Mouse (Mus musculus) hindbrain, embryonic 12.5 days (tissue): ENCODE measurements at regions not wholly inside any gene's neighbourhood (a gene's known extent, or its start where the extent isn't known, plus 50 kb on each side); places are given as distances from the start of the nearest gene placed in this dataset.

ENCODE experiments used
- ATAC-seq: fragments of 200-750 bp; cut with Nextera tagmentation; 2 replicates; pipeline ENCODE4 v1.8.0; 2017; ENCODE audit warnings: moderate TSS enrichment; ENCODE audit not compliant: low FRiP score
- H3K27ac ChIP-seq: fragments of 300-500 bp; sonication (generic); 2 replicates; pipeline ENCODE4 v1.5.1; 2016; ENCODE audit warnings: mild to moderate bottlenecking
- H3K27me3 ChIP-seq: fragments of 300-500 bp; sonication (generic); 2 replicates; pipeline ENCODE4 v1.6.1; 2016; ENCODE audit warnings: mild to moderate bottlenecking
- H3K36me3 ChIP-seq: fragments of 300-500 bp; sonication (generic); 2 replicates; pipeline ENCODE4 v1.6.1; 2016; ENCODE audit warnings: mild to moderate bottlenecking
- H3K4me1 ChIP-seq: fragments of 300-500 bp; sonication (generic); 2 replicates; pipeline ENCODE4 v1.6.1; 2016
- H3K4me2 ChIP-seq: fragments of 300-500 bp; sonication (generic); replicated peaks from 2 replicates; pipeline ENCODE4 v1.6.1; 2016; ENCODE audit warnings: mild to moderate bottlenecking
- H3K4me3 ChIP-seq: fragments of 300-500 bp; sonication (generic); 2 replicates; pipeline ENCODE4 v1.5.1; 2016; ENCODE audit warnings: mild to moderate bottlenecking
- H3K9ac ChIP-seq: fragments of 300-500 bp; sonication (generic); 2 replicates; pipeline ENCODE4 v1.6.1; 2016; ENCODE audit warnings: mild to moderate bottlenecking, moderate library complexity
- H3K9me3 ChIP-seq: fragments of 300-500 bp; sonication (generic); replicated peaks from 2 replicates; pipeline ENCODE4 v1.6.1; 2016; ENCODE audit warnings: mild to moderate bottlenecking
- WGBS: fragments of 180-500 bp; shearing (Covaris S2); methylation state at CpG from one replicate; pipeline ENCODE4 v1.1.7; 2016; 5-methylcytosine and 5-hydroxymethylcytosine counted together

DNA sequence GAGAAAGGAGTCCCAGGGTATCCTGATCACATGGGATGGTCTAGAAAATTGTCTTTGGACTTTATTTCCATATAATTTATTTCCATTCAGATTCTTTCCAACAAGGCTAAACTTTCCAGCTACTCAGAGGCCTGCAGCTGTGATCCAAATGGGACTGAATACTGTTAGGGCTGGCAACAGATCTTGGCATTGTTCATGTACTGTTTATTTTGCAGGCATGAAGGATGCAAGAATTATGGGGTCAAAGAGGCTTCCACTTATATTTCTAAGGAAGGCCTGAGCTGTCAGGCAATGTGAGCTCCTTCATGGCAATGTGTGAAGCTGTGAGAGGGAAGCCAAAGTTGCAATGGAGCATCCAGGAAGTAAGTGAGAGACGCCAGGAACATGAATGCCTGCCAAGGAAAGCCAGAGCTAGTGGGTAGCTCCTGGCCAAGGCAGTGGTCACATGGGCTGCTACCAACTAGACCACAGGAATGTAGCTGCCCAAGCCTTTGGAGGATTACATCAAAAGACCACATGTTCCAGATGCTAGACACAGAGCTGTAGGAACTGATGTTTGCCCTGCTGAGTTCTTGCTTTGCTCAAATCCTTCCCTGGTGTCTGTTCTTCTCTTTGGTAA, 261.8 kb upstream of the Sox11 start:
- no peak for ATAC-seq
- H3K36me3 ChIP-seq = no peaks in the 10 kb centered on the region
- no peak overlapping the region for H3K9ac ChIP-seq
- no peak overlapping the region for H3K4me3 ChIP-seq
- H3K27me3 ChIP-seq = no peaks in the 10 kb centered on the region
- H3K4me1 ChIP-seq = no peaks in the 10 kb centered on the region
- H3K9me3 ChIP-seq = no peaks in the 10 kb centered on the region; the same call in 1 of the 2 replicates
- H3K4me2 ChIP-seq = no peak overlapping the region
- WGBS = 64% methylated on average over 1 of the region's 1 CpGs
- no peak overlapping the region for H3K27ac ChIP-seq

DNA sequence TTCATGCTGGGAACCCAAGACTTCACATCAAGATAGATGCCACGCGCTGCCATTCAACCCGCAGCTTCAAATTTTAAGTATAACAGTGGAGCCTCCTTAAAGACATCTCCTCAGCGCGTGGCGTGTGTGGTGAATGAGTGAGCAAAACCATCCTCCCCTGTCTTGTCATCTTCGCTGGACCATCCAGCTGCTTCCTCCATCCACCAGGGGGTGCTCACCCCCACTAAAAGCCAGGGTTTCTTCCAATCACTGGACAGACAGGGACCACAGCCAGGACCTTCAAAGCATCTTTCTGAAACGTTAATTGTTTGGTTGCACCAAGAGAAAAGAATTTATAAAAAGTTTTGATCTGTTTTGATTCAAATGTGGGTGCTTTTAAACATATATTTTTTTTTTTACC, 256.8 kb upstream of the Sox11 start:
- H3K36me3 ChIP-seq = no peaks in the 10 kb centered on the region
- no peaks in the 10 kb centered on the region for H3K27me3 ChIP-seq
- no peak overlapping the region for H3K27ac ChIP-seq
- H3K4me1 ChIP-seq = peaks cover 12% of the 10 kb centered on the region
- no peaks in the 10 kb centered on the region; the same call in 1 of the 2 replicates for H3K9me3 ChIP-seq
- H3K4me2 ChIP-seq = no peak overlapping the region
- peak; percentile 68; the same call in 1 of the 2 replicates for ATAC-seq
- no peak overlapping the region for H3K9ac ChIP-seq
- no peak overlapping the region for H3K4me3 ChIP-seq
- WGBS = 41% methylated on average over 8 of the region's 8 CpGs

DNA sequence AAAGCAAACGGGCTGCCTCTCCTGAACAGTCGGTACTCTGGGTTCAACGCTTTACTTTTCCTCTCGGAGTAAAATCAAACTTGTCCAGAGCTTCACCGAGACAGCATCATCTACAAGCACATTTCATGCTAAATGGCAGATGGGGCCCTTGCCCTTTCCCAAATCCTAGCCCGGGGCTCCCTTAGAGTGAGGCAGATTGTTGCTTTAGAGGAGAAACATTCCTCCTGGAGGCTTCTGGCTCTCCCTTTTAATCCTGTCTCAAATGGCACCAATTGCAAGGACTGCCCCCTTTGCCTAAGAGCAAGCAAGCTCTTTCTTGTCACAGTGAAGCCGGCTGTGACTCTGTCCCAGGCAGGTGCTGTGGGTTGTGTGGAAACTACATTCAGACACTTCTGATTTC, 255.5 kb upstream of the Sox11 start:
- H3K4me1 ChIP-seq = peaks cover 12% of the 10 kb centered on the region
- H3K27ac ChIP-seq = no peak overlapping the region
- H3K27me3 ChIP-seq = no peaks in the 10 kb centered on the region
- no peaks in the 10 kb centered on the region for H3K9me3 ChIP-seq
- no peak for ATAC-seq
- no peak overlapping the region for H3K4me3 ChIP-seq
- no peak overlapping the region for H3K4me2 ChIP-seq
- no peak overlapping the region for H3K9ac ChIP-seq
- H3K36me3 ChIP-seq = no peaks in the 10 kb centered on the region
- WGBS = 63% methylated on average over 7 of the region's 7 CpGs

GRCm38 (mm10) chr12:27597322-27597721, 254.9 kb upstream of the Sox11 start:
- no peak overlapping the region for H3K27ac ChIP-seq
- H3K4me3 ChIP-seq = no peak overlapping the region
- H3K27me3 ChIP-seq = no peaks in the 10 kb centered on the region
- H3K4me1 ChIP-seq = peaks cover 12% of the 10 kb centered on the region
- ATAC-seq = no peak
- WGBS = 60% methylated on average over 3 of the region's 3 CpGs
- H3K9ac ChIP-seq = peak overlapping the region; percentile 0; the same call in 1 of the 2 replicates
- no peak overlapping the region for H3K4me2 ChIP-seq
- no peaks in the 10 kb centered on the region for H3K9me3 ChIP-seq
- no peaks in the 10 kb centered on the region for H3K36me3 ChIP-seq

GRCm38 (mm10) chr12:27595576-27595975, 253.2 kb upstream of the Sox11 start:
- no peak overlapping the region for H3K27ac ChIP-seq
- peaks cover 12% of the 10 kb centered on the region for H3K4me1 ChIP-seq
- 56% methylated on average over 2 of the region's 2 CpGs for WGBS
- H3K4me2 ChIP-seq = no peak overlapping the region
- no peak for ATAC-seq
- no peaks in the 10 kb centered on the region for H3K9me3 ChIP-seq
- H3K27me3 ChIP-seq = no peaks in the 10 kb centered on the region
- H3K36me3 ChIP-seq = no peaks in the 10 kb centered on the region
- H3K9ac ChIP-seq = no peak overlapping the region
- no peak overlapping the region for H3K4me3 ChIP-seq

- H3K4me2 ChIP-seq = no peak overlapping the region
- H3K36me3 ChIP-seq = no peaks in the 10 kb centered on the region
- WGBS = 63% methylated on average over 1 of the region's 1 CpGs
- no peaks in the 10 kb centered on the region for H3K27me3 ChIP-seq
- H3K27ac ChIP-seq = no peak overlapping the region
- no peaks in the 10 kb centered on the region for H3K9me3 ChIP-seq
- H3K4me1 ChIP-seq = peaks cover 9% of the 10 kb centered on the region
- H3K9ac ChIP-seq = no peak overlapping the region
- no peak for ATAC-seq
- no peak overlapping the region for H3K4me3 ChIP-seq
Measured at GRCm38 (mm10) chr12:27593436-27593835, 251.1 kb upstream of the Sox11 start.

GRCm38 (mm10) chr12:27576109-27576700, 233.8 kb upstream of the Sox11 start:
- H3K4me3 ChIP-seq = no peak overlapping the region
- H3K4me1 ChIP-seq = peaks cover 18% of the 10 kb centered on the region
- H3K9ac ChIP-seq = no peak overlapping the region
- WGBS = 48% methylated on average over 3 of the region's 3 CpGs
- 0 out of 2 replicates have a peak, but pooled peaks cover 6% of the 10 kb centered on the region for H3K9me3 ChIP-seq
- H3K4me2 ChIP-seq = no peak overlapping the region
- ATAC-seq = peak; percentile 88
- H3K36me3 ChIP-seq = no peaks in the 10 kb centered on the region
- H3K27ac ChIP-seq = peak overlapping the region; percentile 76
- H3K27me3 ChIP-seq = no peaks in the 10 kb centered on the region

GRCm38 (mm10) chr12:27575629-27576028, 233.3 kb upstream of the Sox11 start:
- peak; percentile 88 for ATAC-seq
- peaks cover 18% of the 10 kb centered on the region for H3K4me1 ChIP-seq
- 32% methylated on average over 7 of the region's 7 CpGs for WGBS
- peak overlapping the region; percentile 76 for H3K27ac ChIP-seq
- 0 out of 2 replicates have a peak, but pooled peaks cover 6% of the 10 kb centered on the region for H3K9me3 ChIP-seq
- H3K36me3 ChIP-seq = no peaks in the 10 kb centered on the region
- H3K4me3 ChIP-seq = no peak overlapping the region
- H3K9ac ChIP-seq = no peak overlapping the region
- no peak overlapping the region for H3K4me2 ChIP-seq
- H3K27me3 ChIP-seq = no peaks in the 10 kb centered on the region

GRCm38 (mm10) chr12:27567250-27567649, 224.9 kb upstream of the Sox11 start:
- peaks cover 36% of the 10 kb centered on the region for H3K4me1 ChIP-seq
- H3K4me2 ChIP-seq = peak overlapping the region; percentile 42
- H3K27ac ChIP-seq = peak overlapping the region; percentile 96
- no peak overlapping the region for H3K9ac ChIP-seq
- ATAC-seq = no peak
- H3K27me3 ChIP-seq = no peaks in the 10 kb centered on the region
- 29% methylated on average over 3 of the region's 3 CpGs for WGBS
- H3K9me3 ChIP-seq = no peaks in the 10 kb centered on the region
- H3K36me3 ChIP-seq = no peaks in the 10 kb centered on the region
- H3K4me3 ChIP-seq = no peak overlapping the region

- Histone ChIP-seq H3K9ac (peak overlapping the region; percentile 51; the same call in 1 of the 2 replicates), H3K4me3 (peak overlapping the region; percentile 12; the same call in 1 of the 2 replicates), H3K4me1 (peaks cover 36% of the 10 kb centered on the region), H3K36me3 (no peaks in the 10 kb centered on the region), H3K9me3 (no peaks in the 10 kb centered on the region), H3K4me2 (peak overlapping the region; percentile 42), H3K27me3 (no peaks in the 10 kb centered on the region), H3K27ac (peak overlapping the region; percentile 96)
- peak; percentile 94 for ATAC-seq
- 15% methylated on average over 8 of the region's 8 CpGs for WGBS
Measured at GRCm38 (mm10) chr12:27565965-27566507, 223.7 kb upstream of the Sox11 start.

DNA sequence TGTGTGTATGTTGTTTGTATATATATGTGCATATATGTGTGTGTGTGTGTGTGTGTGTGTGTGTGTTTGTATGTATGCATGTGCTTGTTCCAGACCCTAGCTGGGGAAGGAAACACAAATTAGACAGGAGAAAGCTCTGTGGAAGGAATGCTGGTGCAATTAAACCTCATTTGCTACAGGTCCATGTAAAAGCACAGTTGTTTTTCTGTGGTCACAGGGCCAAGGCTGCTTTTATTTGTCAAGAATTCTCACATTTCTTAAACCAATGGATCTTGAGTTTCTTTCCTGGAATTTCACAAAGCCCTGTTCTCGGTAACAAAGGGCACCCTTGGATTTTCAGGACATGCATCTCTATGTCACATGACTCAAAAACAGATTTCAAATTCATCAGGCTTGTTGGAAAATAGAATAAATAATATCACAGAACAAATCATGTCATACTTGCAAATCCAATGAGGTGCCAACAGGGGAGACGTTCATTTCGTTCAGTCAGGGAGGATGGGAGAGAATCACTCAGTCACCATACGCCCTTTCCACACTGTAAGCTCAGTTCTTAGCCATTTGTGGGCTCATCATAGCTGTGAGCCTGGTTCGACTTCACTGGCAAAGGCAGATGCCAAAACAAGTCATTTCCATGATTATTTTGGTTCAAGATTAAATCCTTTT, 222.4 kb upstream of the Sox11 start:
- Histone ChIP-seq H3K4me1 (peaks cover 36% of the 10 kb centered on the region), H3K4me3 (no peak overlapping the region)
- no peak for ATAC-seq

DNA sequence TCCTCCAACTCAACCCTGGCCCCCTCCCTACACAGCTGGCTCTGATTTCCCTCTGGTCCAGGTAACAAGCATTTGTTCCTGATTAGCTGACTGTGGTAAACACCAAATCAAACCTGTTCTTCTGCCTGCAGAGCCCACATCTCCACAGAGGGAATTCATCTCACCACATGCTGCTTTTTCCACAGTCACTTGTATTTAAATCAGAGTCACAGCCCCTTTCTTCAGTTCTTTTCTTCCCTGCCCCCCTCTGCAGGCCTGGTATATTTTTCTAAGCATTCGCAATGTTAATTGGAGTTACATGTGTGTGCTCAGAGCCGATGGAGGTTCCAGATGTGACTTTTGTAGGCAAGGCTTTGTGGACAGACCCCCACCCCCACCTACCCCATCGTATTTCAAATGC, 221.5 kb upstream of the Sox11 start:
- 9% methylated on average over 3 of the region's 3 CpGs for WGBS
- Histone ChIP-seq H3K9ac (no peak overlapping the region), H3K27ac (peak overlapping the region; percentile 96), H3K27me3 (no peaks in the 10 kb centered on the region), H3K9me3 (no peaks in the 10 kb centered on the region), H3K4me2 (no peak overlapping the region), H3K4me3 (no peak overlapping the region), H3K36me3 (no peaks in the 10 kb centered on the region), H3K4me1 (peaks cover 36% of the 10 kb centered on the region)
- no peak for ATAC-seq

More for the DNA sequence above, 222.4 kb upstream of the Sox11 start:
- WGBS = 23% methylated on average over 5 of the region's 5 CpGs
- H3K27me3 ChIP-seq = no peaks in the 10 kb centered on the region
- H3K4me2 ChIP-seq = no peak overlapping the region
- no peak overlapping the region for H3K9ac ChIP-seq
- H3K9me3 ChIP-seq = no peaks in the 10 kb centered on the region
- peak overlapping the region; percentile 96 for H3K27ac ChIP-seq
- H3K36me3 ChIP-seq = no peaks in the 10 kb centered on the region
